Mouse (Mus musculus) small intestine, adult 2 months (tissue): ENCODE data around the gene Lrrc1. TPM values are rescaled to one million over a fixed set of nuclear protein-coding genes. Genes with fewer than 3 reads are reported as not detected.

Source experiments
- H3K27ac ChIP-seq: fragments of 200-500 bp; 2 replicates; pipeline ENCODE4 v1.5.1; 2012; ENCODE audit warnings: low read depth, low read length, control low read depth, inconsistent platforms; ENCODE audit not compliant: insufficient read depth
- H3K27me3 ChIP-seq: fragments of 200-500 bp; 2 replicates; pipeline ENCODE4 v1.6.1; 2012; ENCODE audit warnings: mild to moderate bottlenecking, moderate library complexity, low read length, inconsistent platforms; ENCODE audit not compliant: control insufficient read depth, insufficient read depth
- H3K36me3 ChIP-seq: fragments of 200-500 bp; 2 replicates; pipeline ENCODE4 v1.6.1; 2012; ENCODE audit warnings: mild to moderate bottlenecking, low read length, control low read depth, inconsistent platforms; ENCODE audit not compliant: control insufficient read depth, insufficient read depth
- H3K4me1 ChIP-seq: fragments of 200-500 bp; 2 replicates; pipeline ENCODE4 v1.6.1; 2012; ENCODE audit warnings: low read length, inconsistent platforms, mixed read lengths; ENCODE audit not compliant: control insufficient read depth, insufficient read depth, insufficient read length
- H3K4me3 ChIP-seq: fragments of 200-500 bp; 2 replicates; pipeline ENCODE4 v1.5.1; 2012; ENCODE audit warnings: low read depth, mild to moderate bottlenecking, control low read depth, inconsistent platforms, low read length, moderate library complexity
- CTCF ChIP-seq: fragments of 200-500 bp; IDR thresholded peaks from 2 replicates; pipeline ENCODE4 v1.5.1; 2012; ENCODE audit warnings: low read depth, mild to moderate bottlenecking, control low read depth, inconsistent platforms, low read length, moderate library complexity, mixed read lengths; ENCODE audit not compliant: insufficient replicate concordance, insufficient read length; ENCODE audit errors: extremely low read depth
- POLR2A ChIP-seq: fragments of 200-500 bp; IDR thresholded peaks from 2 replicates; pipeline ENCODE4 v1.6.1; 2012; ENCODE audit warnings: low read depth, mild to moderate bottlenecking, control low read depth, inconsistent platforms, low read length, moderate library complexity
- WGBS: fragments of 180-500 bp; shearing (Covaris S2); methylation state at CpG from one replicate; pipeline ENCODE4 v1.1.7; 2018; 5-methylcytosine and 5-hydroxymethylcytosine counted together
- polyA plus RNA-seq: library from polyadenylated mRNA; depleted of rRNA; stranded (reverse); fragments of >200 nt; gene quantifications from 2 replicates; pipeline ENCODE4 v1.2.3, GENCODE M21; 2012

The Lrrc1 gene
- polyA plus RNA-seq, 1 experiment: 112 TPM

DNA sequence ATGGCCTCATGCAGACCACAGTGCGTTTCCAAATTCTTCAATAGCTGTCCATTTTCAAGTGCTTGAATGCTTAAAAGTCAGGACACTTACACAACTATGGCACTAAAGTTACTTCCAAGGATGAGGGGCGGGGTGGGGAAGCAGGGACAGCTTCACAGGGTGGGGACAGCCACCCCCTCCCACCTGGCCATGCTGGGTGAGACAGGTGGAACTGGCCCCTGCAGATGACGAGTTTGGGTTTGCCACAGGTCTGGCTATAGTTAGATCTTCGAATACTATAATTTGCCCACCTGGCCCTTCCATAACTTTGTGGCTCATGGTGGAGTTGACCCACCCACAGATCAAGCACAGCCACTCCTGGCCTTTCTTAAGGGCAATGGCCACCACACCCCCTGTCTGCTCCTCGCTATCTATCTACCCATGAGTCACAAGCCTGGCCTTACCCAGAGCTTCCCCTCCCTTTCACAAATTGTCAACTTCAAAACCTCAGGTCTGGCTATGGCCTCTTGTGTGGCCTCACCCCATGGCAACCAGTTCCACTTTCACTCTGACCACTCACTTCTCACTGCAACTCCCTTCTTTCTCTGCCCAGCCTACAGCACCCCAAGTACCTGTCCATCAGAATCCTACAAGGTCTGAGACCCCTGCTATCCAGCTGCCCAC, 16.2 kb downstream of the Lrrc1 start:
- no peak for TF ChIP-seq POLR2A
- TF ChIP-seq CTCF: no peak
- Histone ChIP-seq H3K4me1 (peaks cover 35% of the 10 kb centered on the region), H3K27me3 (no peaks in the 10 kb centered on the region), H3K36me3 (no peaks in the 10 kb centered on the region), H3K4me3 (no peak overlapping the region), H3K27ac (peak overlapping the region; percentile 67; the same call in 1 of the 2 replicates)
- 62% methylated on average over 5 of the region's 5 CpGs for WGBS

DNA sequence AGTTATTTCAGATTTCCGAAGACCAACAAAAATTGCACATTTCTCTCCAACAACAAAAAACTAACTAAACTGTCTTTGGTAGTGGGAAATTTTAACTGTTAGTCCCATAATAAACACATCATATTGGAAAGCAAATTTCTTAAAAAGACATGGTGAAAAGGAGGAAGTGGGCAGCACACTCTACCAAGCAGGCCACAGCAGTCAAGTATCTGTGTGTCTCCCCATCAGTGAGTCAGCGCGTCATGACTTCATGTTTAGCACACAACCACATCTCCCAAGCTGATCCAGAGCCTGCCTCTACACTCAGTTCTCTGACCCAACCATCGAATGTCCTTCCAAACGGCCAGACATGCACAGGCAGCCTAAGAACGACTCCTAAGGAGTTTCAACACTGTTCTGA, 17.5 kb downstream of the Lrrc1 start:
- Histone ChIP-seq H3K27me3 (no peaks in the 10 kb centered on the region), H3K36me3 (no peaks in the 10 kb centered on the region), H3K4me1 (peaks cover 36% of the 10 kb centered on the region), H3K27ac (no peak overlapping the region), H3K4me3 (no peak overlapping the region)
- TF ChIP-seq POLR2A (no peak), CTCF (no peak)
- 77% methylated on average over 6 of the region's 6 CpGs for WGBS

DNA sequence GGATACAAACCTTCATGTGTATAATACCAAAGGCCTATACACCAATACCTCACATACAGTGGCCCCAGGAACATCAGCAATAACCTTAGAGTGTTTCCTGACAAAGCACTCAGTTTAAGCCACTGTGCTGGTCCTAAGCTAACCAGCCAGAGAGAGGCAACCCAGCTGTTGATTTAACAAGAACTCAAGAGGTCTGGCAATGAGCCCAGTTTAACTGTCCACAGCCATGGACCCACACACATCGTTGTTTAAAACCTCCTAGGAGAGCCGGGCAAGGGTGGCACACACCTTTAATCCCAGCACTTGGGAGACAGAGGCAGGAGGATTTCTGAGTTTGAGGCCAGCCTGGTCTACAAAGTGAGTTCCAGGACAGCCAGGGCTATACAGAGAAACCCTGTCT, 18.0 kb downstream of the Lrrc1 start:
- Histone ChIP-seq H3K4me1 (peaks cover 36% of the 10 kb centered on the region), H3K27ac (no peak overlapping the region), H3K36me3 (no peaks in the 10 kb centered on the region), H3K27me3 (no peaks in the 10 kb centered on the region), H3K4me3 (no peak overlapping the region)
- TF ChIP-seq CTCF (no peak), POLR2A (no peak)
- 10% methylated on average over 2 of the region's 2 CpGs for WGBS

DNA sequence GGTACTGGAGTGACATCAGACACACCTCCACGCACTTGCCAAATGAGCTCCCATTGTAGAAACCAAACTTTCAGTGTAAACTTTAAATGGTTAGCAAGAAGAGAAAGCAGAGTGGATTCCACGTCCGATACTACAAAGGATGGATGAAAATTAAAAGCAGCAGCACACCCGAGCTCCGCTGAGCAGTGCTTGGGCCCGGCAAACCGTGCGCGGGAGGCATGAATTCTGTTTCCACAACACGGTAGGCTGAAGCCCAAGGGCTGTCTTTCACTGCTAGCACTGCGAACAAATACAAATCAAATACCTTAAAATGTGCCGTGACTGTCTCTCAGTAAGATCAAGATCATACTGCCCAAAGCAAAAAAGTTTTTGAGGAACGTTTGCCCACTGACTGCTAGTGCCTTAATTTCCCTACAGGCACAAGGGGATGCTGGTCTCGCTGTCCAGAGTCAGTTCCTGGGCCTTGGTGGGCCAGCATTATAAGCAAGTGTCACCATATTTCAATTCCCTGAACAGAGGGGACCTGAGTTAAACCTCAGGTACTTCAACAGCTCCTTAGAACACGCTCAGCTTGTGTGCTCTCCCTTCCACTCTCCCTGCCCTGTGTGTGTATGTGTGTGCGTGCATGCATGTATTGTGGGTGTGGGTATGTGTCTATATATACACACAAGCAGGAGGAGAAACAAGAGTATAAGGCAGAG, 18.9 kb downstream of the Lrrc1 start:
- Histone ChIP-seq H3K27ac (no peak overlapping the region), H3K4me1 (peaks cover 32% of the 10 kb centered on the region), H3K36me3 (no peaks in the 10 kb centered on the region), H3K4me3 (no peak overlapping the region), H3K27me3 (no peaks in the 10 kb centered on the region)
- 94% methylated on average over 16 of the region's 16 CpGs for WGBS
- TF ChIP-seq POLR2A: no peak
- TF ChIP-seq CTCF: no peak

DNA sequence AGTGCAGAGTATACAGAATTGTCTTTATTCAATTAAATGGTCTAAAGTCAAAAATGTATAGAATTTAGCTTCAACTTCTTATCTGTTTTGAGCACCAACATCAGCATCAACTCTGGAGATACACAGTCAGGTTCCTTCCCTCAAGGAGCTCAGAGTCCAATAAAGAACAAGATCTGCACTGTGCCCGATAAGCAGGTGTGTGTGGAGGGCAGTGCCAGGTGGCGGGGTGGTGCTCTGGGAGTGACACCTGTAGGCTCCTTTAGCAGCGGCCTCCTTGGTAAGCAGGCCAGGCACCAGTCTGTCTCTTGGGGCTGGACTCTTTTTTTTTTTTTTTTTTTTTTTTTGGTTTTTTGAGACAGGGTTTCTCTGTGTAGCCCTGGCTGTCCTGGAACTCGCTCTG, 20.9 kb downstream of the Lrrc1 start:
- Histone ChIP-seq H3K27me3 (no peaks in the 10 kb centered on the region), H3K36me3 (no peaks in the 10 kb centered on the region), H3K4me1 (peaks cover 20% of the 10 kb centered on the region), H3K4me3 (no peak overlapping the region), H3K27ac (no peak overlapping the region)
- no peak for TF ChIP-seq CTCF
- no peak for TF ChIP-seq POLR2A
- 23% methylated on average over 4 of the region's 4 CpGs for WGBS

DNA sequence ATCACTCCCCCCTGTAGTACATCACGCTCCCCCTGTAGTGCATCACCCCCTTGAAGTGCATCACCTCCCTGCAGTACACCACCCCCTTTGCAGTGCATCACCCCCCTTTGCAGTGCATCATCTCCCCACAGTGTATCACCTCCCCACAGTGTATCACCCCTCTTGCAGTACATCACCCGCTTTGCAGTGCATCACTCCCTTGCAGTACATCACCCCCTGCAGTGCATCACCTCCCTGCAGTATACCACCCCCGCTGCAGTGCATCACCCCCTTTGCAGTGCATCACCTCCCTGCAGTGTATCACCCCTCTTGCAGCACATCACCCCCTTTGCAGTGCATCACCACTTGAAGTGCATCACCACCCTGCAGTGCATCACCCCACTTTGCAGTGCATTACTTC, 22.2 kb downstream of the Lrrc1 start:
- H3K4me1 ChIP-seq: peaks cover 25% of the 10 kb centered on the region; the same call in 1 of the 2 replicates
- WGBS: 94% methylated on average over 3 of the region's 3 CpGs

DNA sequence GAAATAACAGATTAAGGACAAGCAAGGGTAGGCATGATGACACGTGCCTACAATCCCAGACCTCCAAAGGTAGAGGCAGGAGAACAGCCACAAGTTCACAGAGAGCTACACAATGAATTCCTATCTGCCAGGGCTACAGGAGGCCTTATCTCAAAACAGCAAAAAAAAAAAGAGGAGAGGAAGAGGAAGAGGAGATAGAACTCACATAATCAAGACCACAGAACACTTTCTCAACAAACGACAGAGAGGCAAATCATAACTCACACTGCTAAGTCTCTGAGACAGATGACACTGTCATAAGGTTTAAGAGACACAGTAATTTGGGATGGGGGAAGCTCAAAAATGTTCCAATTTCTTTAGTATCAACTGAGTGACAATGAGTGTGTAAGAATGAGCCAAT, 25.5 kb downstream of the Lrrc1 start:
- Histone ChIP-seq H3K36me3 (no peaks in the 10 kb centered on the region), H3K4me3 (no peak overlapping the region)

More for the DNA sequence above, 22.2 kb downstream of the Lrrc1 start:
- Histone ChIP-seq H3K27ac (no peak overlapping the region), H3K4me3 (no peak overlapping the region), H3K27me3 (no peaks in the 10 kb centered on the region), H3K36me3 (no peaks in the 10 kb centered on the region)
- TF ChIP-seq POLR2A: no peak
- TF ChIP-seq CTCF: no peak

More for the DNA sequence above, 25.5 kb downstream of the Lrrc1 start:
- WGBS: 38% methylated on average over 2 of the region's 2 CpGs
- no peaks in the 10 kb centered on the region for H3K27me3 ChIP-seq
- H3K4me1 ChIP-seq: peaks cover 39% of the 10 kb centered on the region; the same call in 1 of the 2 replicates
- peak overlapping the region; percentile 72; the same call in 1 of the 2 replicates for H3K27ac ChIP-seq
- TF ChIP-seq CTCF (no peak), POLR2A (no peak)
